Mouse (Mus musculus) spleen, adult 2 months (tissue): Measurements from ENCODE around the gene H2-Eb2. TPM values are rescaled to one million over a fixed set of nuclear protein-coding genes. Genes with fewer than 3 reads are reported as not detected.

Source experiments
- DNase-seq, 2 experiments: peaks; one replicate each; pipeline versions ENCODE4 v3.0.0 to v3.0.0-alpha.2; 2012 to 2021; ENCODE audit warnings: low spot score in 2 of 2, low read depth in 1 of 2
- H3K27ac ChIP-seq: fragments of 200-500 bp; 2 replicates; pipeline ENCODE4 v1.5.1; 2012; ENCODE audit warnings: low read length, inconsistent platforms; ENCODE audit not compliant: insufficient read depth
- H3K27me3 ChIP-seq: fragments of 200-500 bp; 2 replicates; pipeline ENCODE4 v1.6.1; 2012; ENCODE audit warnings: mild to moderate bottlenecking, moderate library complexity, low read length, inconsistent platforms; ENCODE audit not compliant: control insufficient read depth, insufficient read depth
- H3K36me3 ChIP-seq: fragments of 200-500 bp; 2 replicates; pipeline ENCODE4 v1.6.1; 2012; ENCODE audit warnings: mild to moderate bottlenecking, low read length, inconsistent platforms; ENCODE audit not compliant: control insufficient read depth, insufficient read depth
- H3K4me1 ChIP-seq: fragments of 200-500 bp; 2 replicates; pipeline ENCODE4 v1.6.1; 2011; ENCODE audit warnings: inconsistent platforms; ENCODE audit not compliant: control insufficient read depth, insufficient read depth, insufficient read length
- H3K4me3 ChIP-seq: fragments of 200-500 bp; 2 replicates; pipeline ENCODE4 v1.5.1; 2011; ENCODE audit warnings: mild to moderate bottlenecking, inconsistent platforms; ENCODE audit not compliant: insufficient read depth, insufficient read length; ENCODE audit errors: extremely low read depth
- CTCF ChIP-seq: fragments of 200-500 bp; IDR thresholded peaks from 2 replicates; pipeline ENCODE4 v1.5.1; 2011; ENCODE audit warnings: mild to moderate bottlenecking, inconsistent platforms; ENCODE audit not compliant: insufficient read depth, insufficient read length, insufficient replicate concordance; ENCODE audit errors: extremely low read depth
- POLR2A ChIP-seq: fragments of 200-500 bp; IDR thresholded peaks from 2 replicates; pipeline ENCODE4 v1.6.1; 2011; ENCODE audit warnings: low read depth, low read length, inconsistent platforms
- WGBS: fragments of 180-500 bp; shearing (Covaris S2); methylation state at CpG from one replicate; pipeline ENCODE4 v1.1.7; 2018; 5-methylcytosine and 5-hydroxymethylcytosine counted together
- polyA plus RNA-seq: library from polyadenylated mRNA; depleted of rRNA; stranded (reverse); fragments of >200 nt; gene quantifications from 2 replicates; pipeline ENCODE4 v1.2.3, GENCODE M21; 2012

Gene H2-Eb2
- polyA plus RNA-seq, 1 experiment = 11.4 TPM

DNA sequence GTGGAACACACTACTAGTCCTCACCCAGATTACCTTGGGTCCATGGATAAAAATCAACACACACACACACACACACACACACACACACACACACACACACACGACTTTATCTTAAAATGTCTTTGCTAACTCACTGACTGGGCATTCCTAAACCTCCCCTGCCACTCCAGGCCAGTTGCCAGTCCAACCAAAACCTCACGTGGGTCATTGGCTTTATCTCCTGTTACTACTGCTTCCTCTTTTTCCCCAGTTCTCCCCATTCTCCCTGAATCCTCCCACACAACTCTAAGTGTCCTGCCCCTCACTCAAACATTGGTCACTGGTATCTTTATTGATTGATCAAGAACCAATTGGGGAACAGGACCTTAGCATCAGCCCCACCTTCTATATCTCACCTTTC, 8.2 kb upstream of the H2-Eb2 start:
- H3K27me3 ChIP-seq = no peaks in the 10 kb centered on the region
- peaks cover 36% of the 10 kb centered on the region for H3K36me3 ChIP-seq
- no peak for TF ChIP-seq POLR2A
- no peak for TF ChIP-seq CTCF
- no peak overlapping the region for H3K27ac ChIP-seq
- no peak overlapping the region for H3K4me3 ChIP-seq
- 22% methylated on average over 2 of the region's 2 CpGs for WGBS
- H3K4me1 ChIP-seq = peaks cover under 1% of the 10 kb centered on the region; the same call in 1 of the 2 replicates
- no peak for DNase-seq

DNA sequence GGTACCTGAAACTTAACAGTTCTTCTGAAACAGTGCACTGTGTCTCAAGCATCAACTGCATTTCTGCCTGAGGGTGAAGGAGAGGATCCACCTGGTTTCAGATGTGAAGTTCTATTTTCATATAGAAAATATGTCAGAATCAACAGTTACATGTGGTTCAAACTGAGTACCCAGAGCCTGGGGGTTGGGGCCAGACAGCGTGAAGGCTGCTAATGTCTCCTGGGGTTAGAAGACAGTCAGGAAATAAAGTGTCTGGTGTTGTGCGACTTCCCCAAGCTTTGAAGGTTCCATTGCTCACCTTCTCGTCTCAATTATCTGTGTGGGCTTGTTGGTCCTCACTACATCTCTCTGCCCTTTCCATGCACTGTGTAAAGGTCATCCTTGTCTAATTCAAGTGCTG, 908 bp downstream of the H2-Eb2 start:
- WGBS = 35% methylated on average over 3 of the region's 3 CpGs
- H3K4me3 ChIP-seq = peak overlapping the region; percentile 47
- peak overlapping the region; percentile 78 for H3K27ac ChIP-seq
- no peak for TF ChIP-seq CTCF
- TF ChIP-seq POLR2A = no peak
- H3K4me1 ChIP-seq = peaks cover 31% of the 10 kb centered on the region
- no peaks in the 10 kb centered on the region; the same call in 1 of the 2 replicates for H3K36me3 ChIP-seq
- H3K27me3 ChIP-seq = no peaks in the 10 kb centered on the region
- DNase-seq = no peak

DNA sequence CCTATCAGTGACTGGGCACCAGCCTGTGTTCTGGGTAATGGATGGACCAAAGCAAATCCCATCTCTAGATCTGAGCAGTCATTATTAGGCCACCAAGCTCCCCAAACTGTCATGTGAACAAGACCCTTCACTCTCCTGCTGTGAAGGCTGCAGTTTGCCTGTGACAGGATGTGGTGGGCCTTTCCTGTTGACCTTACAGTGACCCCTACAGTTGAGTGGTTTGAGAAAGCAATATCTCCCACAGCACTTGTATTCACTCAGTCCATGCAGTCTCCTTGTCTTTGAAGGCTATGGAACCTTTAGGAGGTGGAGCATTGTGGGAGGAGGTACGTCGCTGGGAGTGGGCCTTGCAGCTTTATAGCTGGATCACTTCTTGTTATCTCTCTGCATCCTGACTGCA, 4.3 kb downstream of the H2-Eb2 start:
- TF ChIP-seq CTCF = no peak
- no peak for TF ChIP-seq POLR2A
- DNase-seq = peak in 1 of 2 experiments; percentile 52
- Histone ChIP-seq H3K27ac (peak overlapping the region; percentile 71), H3K4me3 (peak overlapping the region; percentile 25; the same call in 1 of the 2 replicates), H3K27me3 (no peaks in the 10 kb centered on the region), H3K4me1 (peaks cover 31% of the 10 kb centered on the region), H3K36me3 (peaks cover 3% of the 10 kb centered on the region; the same call in 1 of the 2 replicates)
- WGBS = 10% methylated on average over 2 of the region's 2 CpGs

DNA sequence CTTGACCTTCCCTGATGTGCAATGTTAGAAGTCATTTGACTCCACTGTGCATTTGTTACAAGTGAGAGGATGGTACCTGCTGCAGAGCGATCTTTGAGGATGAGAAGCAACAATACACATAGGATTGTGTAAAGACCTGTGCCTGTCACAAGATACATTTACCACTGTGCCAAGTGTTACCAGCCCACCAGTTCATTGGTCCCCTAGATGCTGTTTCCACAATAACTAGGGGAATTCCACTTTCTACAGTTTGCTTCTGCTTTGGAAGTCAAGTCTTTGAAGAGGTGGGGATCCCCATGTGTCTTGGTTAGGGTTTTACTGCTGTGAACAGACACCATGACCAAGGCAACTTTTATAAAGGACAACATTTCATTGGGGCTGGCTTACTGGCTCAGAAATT, 5.7 kb downstream of the H2-Eb2 start:
- Histone ChIP-seq H3K4me3 (no peak overlapping the region), H3K27ac (peak overlapping the region; percentile 6; the same call in 1 of the 2 replicates), H3K4me1 (peaks cover 25% of the 10 kb centered on the region), H3K27me3 (no peaks in the 10 kb centered on the region), H3K36me3 (peaks cover 3% of the 10 kb centered on the region; the same call in 1 of the 2 replicates)
- DNase-seq = no peak
- TF ChIP-seq POLR2A = no peak
- TF ChIP-seq CTCF = no peak
- WGBS = 88% methylated on average over 1 of the region's 1 CpGs

DNA sequence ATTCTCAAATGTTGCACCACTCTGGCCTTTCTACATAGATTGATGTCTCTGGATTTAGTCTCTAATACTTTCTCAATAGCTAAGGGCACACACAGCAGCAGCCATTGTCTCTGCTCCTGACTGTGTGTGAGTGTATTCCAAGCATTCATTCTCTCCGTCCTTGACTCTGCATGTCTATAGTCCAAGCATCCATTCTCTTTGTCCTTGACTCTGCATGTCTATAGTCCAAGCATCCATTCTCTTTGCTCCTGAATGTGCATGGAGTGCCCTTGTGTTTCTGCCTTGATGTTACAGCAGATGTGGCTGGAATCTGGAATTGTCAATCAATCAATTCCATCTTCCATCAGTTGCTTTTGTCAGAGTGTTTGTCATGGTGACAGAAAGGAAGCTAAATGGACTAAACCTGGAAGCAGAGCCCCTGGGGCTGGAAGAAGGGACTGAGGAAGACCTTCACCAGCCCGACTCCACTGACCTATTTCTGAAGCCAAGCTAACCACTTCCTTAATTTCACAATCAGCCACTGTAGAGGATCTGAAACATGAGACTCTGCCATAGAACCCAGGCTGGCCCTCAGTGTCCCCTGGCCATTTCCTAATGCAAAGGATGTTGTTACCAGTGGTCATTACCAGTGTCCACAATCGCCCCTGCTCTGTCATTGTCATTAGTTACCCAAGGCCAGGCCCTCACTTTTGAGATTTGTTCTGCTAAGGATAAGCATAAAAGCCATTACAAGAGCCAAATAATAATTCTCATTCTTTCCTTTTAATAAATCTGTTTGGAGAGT, 15.3 kb downstream of the H2-Eb2 start:
- 34% methylated on average over 3 of the region's 3 CpGs for WGBS
- TF ChIP-seq POLR2A = no peak
- no peak for TF ChIP-seq CTCF
- Histone ChIP-seq H3K27ac (no peak overlapping the region), H3K4me1 (peaks cover 16% of the 10 kb centered on the region; the same call in 1 of the 2 replicates), H3K27me3 (no peaks in the 10 kb centered on the region), H3K4me3 (no peak overlapping the region), H3K36me3 (no peaks in the 10 kb centered on the region; the same call in 1 of the 2 replicates)
- no peak for DNase-seq

DNA sequence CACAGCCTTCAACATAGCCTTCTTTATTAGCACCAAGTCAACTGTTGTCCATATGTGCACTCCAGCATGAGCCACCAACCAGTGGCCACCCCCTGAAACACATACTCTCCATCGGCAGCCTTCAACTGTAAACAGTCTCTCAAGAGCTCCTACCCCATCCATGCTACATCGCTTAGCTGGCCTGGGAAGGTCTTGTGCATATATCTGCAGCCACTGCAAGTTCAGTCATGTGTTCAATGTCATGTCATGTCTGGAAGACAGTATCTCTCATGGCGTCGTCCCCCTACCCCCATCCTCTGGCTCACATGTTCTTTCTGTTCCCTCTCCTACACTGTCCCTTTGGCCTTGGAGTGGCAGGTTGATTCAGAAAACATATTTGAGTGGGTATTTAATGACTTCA, 19.4 kb downstream of the H2-Eb2 start:
- no peak for DNase-seq
- H3K4me1 ChIP-seq = peaks cover 34% of the 10 kb centered on the region; the same call in 1 of the 2 replicates

DNA sequence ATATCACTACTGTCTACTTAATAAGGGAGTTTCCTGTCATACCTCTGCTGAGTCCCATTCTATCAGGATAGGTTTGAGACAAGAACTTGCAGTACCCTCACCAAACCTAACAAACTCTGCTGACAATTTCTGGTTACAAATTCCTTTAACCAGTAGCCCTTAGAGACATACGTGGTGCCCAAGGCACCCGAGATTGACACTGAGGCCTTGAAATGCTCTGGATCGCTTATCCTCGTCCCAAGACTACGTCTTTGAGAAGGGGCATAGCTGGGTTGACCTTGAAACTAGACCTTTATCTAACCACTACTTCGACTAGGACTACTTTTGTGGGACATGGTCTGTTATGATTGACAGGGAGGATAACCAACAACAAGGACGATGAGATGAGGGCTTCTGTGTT, 20.0 kb downstream of the H2-Eb2 start:
- Histone ChIP-seq H3K4me3 (no peak overlapping the region), H3K27ac (no peak overlapping the region; the same call in 1 of the 2 replicates), H3K27me3 (no peaks in the 10 kb centered on the region), H3K36me3 (no peaks in the 10 kb centered on the region), H3K4me1 (peaks cover 34% of the 10 kb centered on the region; the same call in 1 of the 2 replicates)
- DNase-seq = no peak
- WGBS = 89% methylated on average over 7 of the region's 7 CpGs
- TF ChIP-seq POLR2A (no peak), CTCF (no peak)

More for the DNA sequence above, 19.4 kb downstream of the H2-Eb2 start:
- 90% methylated on average over 4 of the region's 4 CpGs for WGBS
- Histone ChIP-seq H3K36me3 (no peaks in the 10 kb centered on the region), H3K27me3 (no peaks in the 10 kb centered on the region), H3K27ac (no peak overlapping the region), H3K4me3 (no peak overlapping the region)
- TF ChIP-seq CTCF = no peak
- TF ChIP-seq POLR2A = no peak
